Mouse (Mus musculus) hindbrain, embryonic 10.5 days (tissue): ENCODE results near the gene Galnt2. TPM values are rescaled to one million over a fixed set of nuclear protein-coding genes. Genes with fewer than 3 reads are reported as not detected.

ENCODE experiments used
- DNase-seq: peaks from one replicate; pipeline ENCODE4 v3.0.0-alpha.2; 2017; ENCODE audit warnings: low spot score
- H3K27ac ChIP-seq: fragments of 300-500 bp; sonication (generic); 2 replicates; pipeline ENCODE4 v1.5.1; 2016; ENCODE audit warnings: mild to moderate bottlenecking, moderate library complexity
- H3K27me3 ChIP-seq: fragments of 300-500 bp; sonication (generic); 2 replicates; pipeline ENCODE4 v1.6.1; 2016; ENCODE audit warnings: mild to moderate bottlenecking; ENCODE audit not compliant: poor library complexity, insufficient read depth, severe bottlenecking
- H3K36me3 ChIP-seq: fragments of 300-500 bp; sonication (generic); 2 replicates; pipeline ENCODE4 v1.6.1; 2016; ENCODE audit warnings: mild to moderate bottlenecking, moderate library complexity
- H3K4me1 ChIP-seq: fragments of 300-500 bp; sonication (generic); replicated peaks from 2 replicates; pipeline ENCODE4 v1.6.1; 2016; ENCODE audit warnings: mild to moderate bottlenecking
- H3K4me3 ChIP-seq: fragments of 300-500 bp; sonication (generic); 2 replicates; pipeline ENCODE4 v1.5.1; 2016; ENCODE audit warnings: mild to moderate bottlenecking, moderate library complexity
- H3K9me3 ChIP-seq: fragments of 300-500 bp; sonication (generic); 2 replicates; pipeline ENCODE4 v1.6.1; 2016; ENCODE audit warnings: mild to moderate bottlenecking, moderate library complexity
- WGBS: fragments of 180-500 bp; shearing (Covaris S2); methylation state at CpG from one replicate; pipeline ENCODE4 v1.1.7; 2016; 5-methylcytosine and 5-hydroxymethylcytosine counted together
- polyA plus RNA-seq: library from polyadenylated mRNA; unstranded; fragments of >200 nt; fragmentation: Nextera tagmentation; extraction: Ambion mirVana; gene quantifications from 2 replicates; pipeline ENCODE4 v1.2.1, GENCODE M21; 2016

Galnt2 gene
- polyA plus RNA-seq, 1 experiment from 2014 or later: 56.0 TPM

DNA sequence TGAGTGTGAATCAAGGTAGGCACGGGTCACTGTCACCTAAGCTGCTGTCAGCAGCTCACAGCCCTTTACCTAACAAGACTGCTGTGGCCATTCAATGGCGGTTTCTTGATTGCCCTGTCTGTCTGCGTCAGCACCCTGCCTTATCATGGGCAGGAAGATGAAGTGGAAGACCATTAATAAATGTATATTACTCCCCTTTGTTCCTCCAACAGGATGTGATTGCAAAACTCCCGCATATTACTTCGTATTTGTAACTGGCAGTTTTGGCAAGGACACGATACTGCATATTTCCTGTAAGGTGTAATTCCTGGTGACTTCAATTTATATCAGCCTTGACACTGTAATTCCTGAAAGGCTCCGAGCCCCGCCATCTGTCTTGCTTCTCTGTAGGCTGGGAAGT lies 9.7 kb downstream of the Galnt2 start:
- H3K4me1 ChIP-seq: peaks cover 40% of the 10 kb centered on the region
- H3K36me3 ChIP-seq: peaks cover 52% of the 10 kb centered on the region
- no peak for DNase-seq
- H3K9me3 ChIP-seq: peaks cover 12% of the 10 kb centered on the region; the same call in 1 of the 2 replicates
- no peaks in the 10 kb centered on the region for H3K27me3 ChIP-seq
- WGBS: 92% methylated on average over 8 of the region's 8 CpGs
- no peak overlapping the region for H3K4me3 ChIP-seq
- no peak overlapping the region for H3K27ac ChIP-seq

DNA sequence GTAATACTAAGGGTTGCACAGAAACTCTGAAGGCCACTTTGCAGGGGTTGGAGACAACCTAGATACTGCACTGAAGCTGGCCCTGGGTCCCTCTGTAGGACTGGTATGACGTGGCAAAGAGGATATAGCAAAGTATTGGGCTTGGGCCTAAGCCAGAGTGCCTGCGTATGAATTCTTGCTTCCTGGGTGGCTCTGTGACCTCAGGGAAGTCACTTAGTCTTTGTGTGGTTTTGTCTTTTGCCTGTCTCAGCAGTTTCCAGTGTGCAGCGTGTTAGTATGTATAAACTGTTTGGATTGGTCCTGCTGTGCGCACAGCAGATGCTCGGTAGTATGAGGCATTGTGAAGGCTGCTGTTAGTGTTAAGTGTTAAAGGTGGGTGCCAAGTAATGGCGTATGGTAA lies 11.0 kb downstream of the Galnt2 start:
- Histone ChIP-seq H3K36me3 (peaks cover 55% of the 10 kb centered on the region), H3K9me3 (peaks cover 12% of the 10 kb centered on the region; the same call in 1 of the 2 replicates), H3K4me3 (no peak overlapping the region), H3K4me1 (peaks cover 32% of the 10 kb centered on the region), H3K27me3 (no peaks in the 10 kb centered on the region), H3K27ac (no peak overlapping the region)
- 90% methylated on average over 6 of the region's 6 CpGs for WGBS
- DNase-seq: no peak

DNA sequence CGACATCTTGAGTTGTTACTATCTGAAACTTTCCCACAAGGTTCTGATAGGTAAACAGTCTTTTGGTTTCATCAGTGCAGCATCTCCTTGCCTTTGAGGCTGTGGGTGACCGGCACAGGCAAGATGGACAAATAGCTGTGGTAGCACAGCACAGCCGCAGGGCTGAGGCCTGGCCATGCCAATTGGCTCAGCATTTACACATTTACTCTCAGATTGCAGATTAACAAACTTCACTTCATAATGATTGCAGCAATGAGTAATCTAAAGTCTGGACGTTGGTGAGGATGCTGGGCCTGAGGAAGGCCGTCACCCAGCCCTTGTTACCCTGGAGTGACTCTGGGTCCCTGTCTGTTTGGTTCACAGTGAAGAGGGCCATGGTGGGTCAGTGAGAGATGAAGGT lies 11.7 kb downstream of the Galnt2 start:
- no peak overlapping the region for H3K27ac ChIP-seq
- H3K27me3 ChIP-seq: no peaks in the 10 kb centered on the region
- H3K9me3 ChIP-seq: peaks cover 12% of the 10 kb centered on the region; the same call in 1 of the 2 replicates
- H3K4me1 ChIP-seq: peaks cover 32% of the 10 kb centered on the region
- no peak overlapping the region for H3K4me3 ChIP-seq
- DNase-seq: no peak
- WGBS: 95% methylated on average over 5 of the region's 5 CpGs
- H3K36me3 ChIP-seq: peaks cover 61% of the 10 kb centered on the region

DNA sequence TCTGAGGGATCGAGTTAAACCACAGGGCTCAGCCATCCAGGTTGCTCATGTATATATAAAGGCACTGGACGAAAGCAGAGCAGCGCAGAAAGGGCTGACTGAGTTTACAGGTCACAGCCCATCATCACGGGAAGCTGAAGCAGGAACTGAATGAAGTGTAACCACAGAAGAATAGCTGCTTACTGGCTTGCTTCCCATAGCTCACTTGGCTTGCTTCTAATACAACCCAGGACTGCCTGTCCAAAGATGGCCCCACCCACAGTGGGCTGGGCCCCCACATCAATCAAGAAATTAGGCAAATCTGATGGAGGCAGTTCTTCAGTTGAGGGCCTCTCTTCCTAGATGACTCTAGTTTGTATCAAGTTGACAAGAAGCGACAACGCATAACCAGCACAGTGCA lies 16.4 kb downstream of the Galnt2 start:
- Histone ChIP-seq H3K27ac (no peak overlapping the region), H3K27me3 (no peaks in the 10 kb centered on the region), H3K4me1 (peaks cover 23% of the 10 kb centered on the region), H3K9me3 (peaks cover 12% of the 10 kb centered on the region; the same call in 1 of the 2 replicates), H3K4me3 (no peak overlapping the region), H3K36me3 (peaks cover 51% of the 10 kb centered on the region)
- DNase-seq: no peak
- 91% methylated on average over 6 of the region's 6 CpGs for WGBS

DNA sequence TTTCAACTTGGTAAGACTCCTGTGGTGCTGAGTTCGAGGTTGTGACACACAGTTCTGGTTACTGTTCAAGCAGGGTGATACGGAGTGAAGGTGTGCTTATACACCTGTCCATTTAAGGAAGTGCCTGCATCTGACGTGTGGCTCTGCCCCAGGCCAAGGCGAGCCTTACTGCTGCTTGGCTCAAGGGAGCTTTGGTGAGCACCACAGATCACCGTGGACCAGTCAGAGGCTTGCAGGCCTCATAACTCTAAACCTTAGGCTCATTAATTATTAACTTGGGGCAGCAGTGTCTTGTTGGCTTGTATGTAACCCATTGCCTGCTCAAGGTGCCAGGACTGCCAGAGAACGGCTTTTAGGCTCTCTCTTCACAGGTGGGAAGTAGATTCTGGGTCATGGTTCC lies 17.5 kb downstream of the Galnt2 start:
- H3K4me3 ChIP-seq: no peak overlapping the region
- peaks cover 4% of the 10 kb centered on the region; the same call in 1 of the 2 replicates for H3K9me3 ChIP-seq
- DNase-seq: no peak
- peaks cover 40% of the 10 kb centered on the region for H3K36me3 ChIP-seq
- H3K4me1 ChIP-seq: peaks cover 31% of the 10 kb centered on the region
- H3K27ac ChIP-seq: no peak overlapping the region
- 92% methylated on average over 6 of the region's 6 CpGs for WGBS
- H3K27me3 ChIP-seq: no peaks in the 10 kb centered on the region

DNA sequence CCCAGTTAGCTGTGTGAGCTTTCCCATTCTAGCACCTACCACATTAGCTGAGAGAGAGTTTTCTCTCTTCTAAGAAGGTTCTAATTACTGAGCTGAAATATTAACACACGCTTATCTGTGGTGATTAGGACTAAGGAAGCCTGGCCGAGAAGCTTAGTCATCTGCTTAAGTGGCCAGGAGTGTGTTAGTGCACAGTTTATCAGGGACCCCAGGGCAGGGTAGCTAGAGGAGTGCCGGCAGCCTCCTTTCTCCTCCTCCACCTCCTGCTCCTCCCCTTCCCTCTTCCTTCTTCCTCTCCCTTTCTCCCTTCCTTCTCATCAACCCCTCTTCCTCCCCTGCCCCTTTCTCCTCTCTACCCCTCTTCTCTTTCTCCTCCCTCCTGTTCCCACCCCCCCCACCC lies 19.1 kb downstream of the Galnt2 start:
- Histone ChIP-seq H3K27me3 (no peaks in the 10 kb centered on the region), H3K4me1 (peaks cover 33% of the 10 kb centered on the region), H3K4me3 (no peak overlapping the region), H3K36me3 (peaks cover 25% of the 10 kb centered on the region), H3K9me3 (no peaks in the 10 kb centered on the region), H3K27ac (peak overlapping the region; percentile 82)
- 54% methylated on average over 3 of the region's 3 CpGs for WGBS
- DNase-seq: no peak

DNA sequence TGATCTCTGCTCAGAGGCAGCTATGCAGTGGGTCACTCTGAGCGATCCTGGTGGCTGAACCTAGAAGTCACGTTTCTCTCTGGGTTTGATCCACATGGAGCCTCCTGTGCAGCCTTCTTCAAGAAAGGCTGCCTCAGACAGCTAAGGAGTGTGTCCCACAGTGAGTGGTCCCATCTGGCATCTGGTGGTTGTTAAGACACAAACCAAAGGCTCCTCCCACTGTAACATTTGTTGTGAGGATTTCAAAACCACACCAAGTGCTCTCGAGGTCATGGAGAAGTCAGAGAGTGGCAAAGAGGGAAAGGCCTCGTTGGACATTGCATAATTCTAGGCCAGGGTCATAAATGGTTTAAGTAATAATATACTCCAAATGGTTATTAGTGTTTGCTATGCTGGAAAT lies 19.6 kb downstream of the Galnt2 start:
- H3K27ac ChIP-seq: peak overlapping the region; percentile 82
- peaks cover 34% of the 10 kb centered on the region for H3K4me1 ChIP-seq
- peaks cover 19% of the 10 kb centered on the region for H3K36me3 ChIP-seq
- no peaks in the 10 kb centered on the region for H3K9me3 ChIP-seq
- 31% methylated on average over 4 of the region's 4 CpGs for WGBS
- no peaks in the 10 kb centered on the region for H3K27me3 ChIP-seq
- no peak for DNase-seq
- no peak overlapping the region for H3K4me3 ChIP-seq

DNA sequence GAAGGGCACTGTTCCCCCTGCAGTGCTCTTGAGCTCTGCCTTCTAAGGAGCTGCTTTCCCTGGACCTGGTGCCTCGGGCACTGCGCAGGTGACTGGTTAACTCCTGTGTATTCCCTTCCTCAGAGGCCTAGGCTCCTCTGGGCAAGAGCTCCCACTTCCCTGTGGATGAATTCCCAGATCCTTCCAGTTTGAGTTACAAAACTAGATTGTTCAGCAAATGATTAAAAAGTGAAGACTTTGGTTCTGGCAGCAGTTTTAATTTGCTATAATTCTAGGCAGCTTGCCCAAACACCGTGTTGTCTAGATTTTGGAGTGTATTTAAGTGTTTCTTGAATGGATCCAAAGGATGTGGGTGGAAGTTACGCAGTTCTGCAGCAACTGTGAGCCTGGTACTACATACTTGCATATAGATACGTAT lies 21.4 kb downstream of the Galnt2 start:
- H3K4me1 ChIP-seq: peaks cover 50% of the 10 kb centered on the region
- no peak for DNase-seq

DNA sequence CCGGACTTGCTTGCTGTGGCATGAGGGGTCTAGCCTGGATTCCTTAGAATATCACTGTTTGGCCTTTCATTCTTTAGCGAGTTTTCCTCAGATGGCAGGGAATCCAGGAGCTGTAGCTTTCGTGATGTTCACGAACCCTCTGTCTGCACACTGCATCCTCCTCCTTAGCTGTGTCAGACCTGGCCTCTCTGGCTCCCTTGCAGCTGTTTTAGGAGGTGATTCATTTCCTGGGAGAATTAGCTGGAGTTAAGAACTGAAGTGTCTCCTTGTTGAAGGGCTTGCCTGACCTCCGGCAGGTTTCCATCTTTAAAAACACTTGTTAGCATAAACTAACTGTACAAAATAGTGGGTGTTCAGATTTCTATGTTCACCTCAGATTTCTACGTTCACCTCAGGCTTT lies 22.7 kb downstream of the Galnt2 start:
- Histone ChIP-seq H3K27me3 (no peaks in the 10 kb centered on the region), H3K27ac (no peak overlapping the region), H3K4me3 (no peak overlapping the region), H3K36me3 (no peaks in the 10 kb centered on the region; the same call in 1 of the 2 replicates), H3K4me1 (peaks cover 58% of the 10 kb centered on the region), H3K9me3 (no peaks in the 10 kb centered on the region)
- WGBS: 90% methylated on average over 6 of the region's 6 CpGs
- no peak for DNase-seq

More for the DNA sequence above, 21.4 kb downstream of the Galnt2 start:
- Histone ChIP-seq H3K27me3 (no peaks in the 10 kb centered on the region), H3K4me3 (no peak overlapping the region), H3K36me3 (peaks cover 10% of the 10 kb centered on the region), H3K27ac (no peak overlapping the region), H3K9me3 (no peaks in the 10 kb centered on the region)
- 94% methylated on average over 5 of the region's 5 CpGs for WGBS

DNA sequence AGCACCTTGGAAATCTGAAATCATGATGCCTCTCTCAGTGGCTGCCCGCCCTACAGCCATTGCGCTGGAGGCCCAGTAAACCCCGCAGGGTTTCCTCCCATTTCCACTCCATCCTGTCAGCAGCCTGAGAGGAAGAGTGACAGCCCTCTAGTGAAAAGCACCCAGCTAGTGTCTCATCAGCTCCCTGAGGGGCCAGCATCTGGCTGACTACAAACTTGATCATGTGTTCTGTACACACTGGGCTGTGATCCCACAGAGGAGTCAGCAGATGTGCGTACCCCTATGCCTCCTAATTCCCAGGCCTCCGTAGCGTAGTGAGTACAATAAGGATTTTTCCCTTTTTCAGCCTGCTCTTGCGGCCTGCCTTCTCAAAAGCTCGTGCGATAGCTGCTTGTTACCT lies 25.6 kb downstream of the Galnt2 start:
- Histone ChIP-seq H3K36me3 (peaks cover 4% of the 10 kb centered on the region), H3K4me1 (peaks cover 64% of the 10 kb centered on the region), H3K27me3 (no peaks in the 10 kb centered on the region), H3K4me3 (no peak overlapping the region), H3K9me3 (no peaks in the 10 kb centered on the region), H3K27ac (0 out of 2 replicates have a peak overlapping the region, but pooled peaks have one; percentile 23)
- 90% methylated on average over 9 of the region's 9 CpGs for WGBS
- no peak for DNase-seq

DNA sequence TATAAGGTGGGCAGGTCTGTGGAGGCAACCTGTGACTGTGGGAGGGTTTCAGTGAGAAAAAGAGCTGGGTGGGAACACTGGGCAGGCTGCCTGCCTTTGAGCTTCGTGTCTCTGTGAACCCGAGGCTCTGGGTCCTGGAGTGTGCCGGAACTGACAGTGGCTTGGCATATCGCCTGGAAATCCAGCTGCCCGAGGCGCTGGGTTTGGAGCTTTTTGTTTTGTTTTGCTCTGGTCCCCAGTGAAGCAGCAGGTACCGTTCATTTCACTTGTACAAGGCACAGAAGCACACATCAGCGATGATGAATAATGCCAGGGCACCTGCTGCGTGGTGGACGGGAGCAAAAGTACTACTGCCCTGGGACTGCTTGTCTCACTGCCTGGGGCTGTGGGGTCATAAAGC lies 26.2 kb downstream of the Galnt2 start:
- peaks cover 4% of the 10 kb centered on the region for H3K36me3 ChIP-seq
- no peaks in the 10 kb centered on the region for H3K27me3 ChIP-seq
- no peak for DNase-seq
- WGBS: 89% methylated on average over 10 of the region's 10 CpGs
- no peaks in the 10 kb centered on the region for H3K9me3 ChIP-seq
- H3K4me1 ChIP-seq: peaks cover 69% of the 10 kb centered on the region
- H3K4me3 ChIP-seq: no peak overlapping the region
- H3K27ac ChIP-seq: no peak overlapping the region

DNA sequence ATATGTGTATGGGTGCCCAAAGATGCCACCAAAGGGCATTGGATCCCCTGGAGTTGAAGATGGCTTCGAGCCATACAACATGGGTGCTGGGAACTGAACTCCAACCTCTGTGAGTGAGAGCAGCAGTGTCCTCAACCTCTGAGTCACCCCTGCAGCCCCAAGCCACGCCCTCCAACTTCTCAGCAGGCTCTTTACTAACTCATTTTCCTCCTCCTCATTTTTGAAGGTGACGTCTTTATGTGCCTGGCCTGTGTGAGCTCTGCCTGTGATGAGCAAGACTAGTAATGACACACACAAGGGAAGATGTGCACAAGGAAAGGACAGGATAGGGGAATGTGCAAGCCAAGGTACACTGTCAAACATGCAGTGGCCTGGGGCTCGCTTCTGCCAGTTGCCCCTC lies 28.0 kb downstream of the Galnt2 start:
- no peak overlapping the region for H3K4me3 ChIP-seq
- WGBS: 85% methylated on average over 4 of the region's 4 CpGs
- H3K27ac ChIP-seq: no peak overlapping the region
- no peaks in the 10 kb centered on the region for H3K9me3 ChIP-seq
- peaks cover 72% of the 10 kb centered on the region for H3K4me1 ChIP-seq
- no peaks in the 10 kb centered on the region for H3K27me3 ChIP-seq
- H3K36me3 ChIP-seq: peaks cover 4% of the 10 kb centered on the region
- no peak for DNase-seq

DNA sequence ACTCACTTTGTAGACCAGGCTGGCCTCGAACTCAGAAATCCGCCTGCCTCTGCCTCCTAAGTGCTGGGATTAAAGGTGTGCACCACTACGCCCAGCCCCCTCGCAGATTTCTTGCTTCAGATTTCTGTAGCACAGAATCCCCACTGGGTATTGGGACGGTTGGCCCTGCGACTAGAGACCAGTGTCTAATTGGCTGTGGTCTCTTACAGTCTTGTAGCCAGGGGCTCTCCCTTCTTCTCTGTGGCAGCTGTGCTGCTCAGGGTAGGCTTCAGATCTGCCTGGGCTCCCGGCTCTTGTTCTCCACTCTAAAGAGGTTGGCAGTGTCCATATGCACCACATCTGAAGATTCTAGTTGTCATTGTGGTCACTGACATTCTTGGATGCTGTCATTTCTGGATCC lies 28.7 kb downstream of the Galnt2 start:
- Histone ChIP-seq H3K4me1 (peaks cover 80% of the 10 kb centered on the region), H3K27ac (no peak overlapping the region), H3K4me3 (no peak overlapping the region), H3K36me3 (peaks cover 4% of the 10 kb centered on the region), H3K9me3 (no peaks in the 10 kb centered on the region), H3K27me3 (no peaks in the 10 kb centered on the region)
- WGBS: 82% methylated on average over 7 of the region's 7 CpGs
- no peak for DNase-seq

DNA sequence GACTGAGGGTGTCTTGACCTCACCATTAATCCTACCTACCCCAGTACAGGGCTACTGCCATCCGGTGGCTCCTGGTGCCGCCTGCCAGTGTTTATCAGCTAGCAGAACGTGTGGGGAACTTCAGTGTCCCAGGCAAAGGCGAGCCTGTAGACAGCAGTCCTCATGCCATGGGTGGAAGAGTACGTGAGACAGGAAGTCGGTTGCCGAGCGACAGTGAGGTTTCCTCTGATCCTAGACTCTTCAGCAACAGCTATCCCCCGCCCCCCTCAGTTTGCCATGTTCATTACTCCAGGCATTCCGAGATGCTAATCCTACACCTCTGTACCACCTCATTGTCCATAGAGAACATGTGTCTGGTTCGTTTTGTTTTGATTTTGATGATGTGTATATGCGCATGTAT lies 29.2 kb downstream of the Galnt2 start:
- WGBS: 72% methylated on average over 12 of the region's 12 CpGs

More for the DNA sequence above, 29.2 kb downstream of the Galnt2 start:
- H3K4me3 ChIP-seq: no peak overlapping the region
- H3K36me3 ChIP-seq: peaks cover 4% of the 10 kb centered on the region; the same call in 1 of the 2 replicates
- H3K27me3 ChIP-seq: no peaks in the 10 kb centered on the region
- H3K9me3 ChIP-seq: no peaks in the 10 kb centered on the region
- DNase-seq: no peak
- H3K4me1 ChIP-seq: peaks cover 85% of the 10 kb centered on the region
- no peak overlapping the region for H3K27ac ChIP-seq
